Mouse (Mus musculus) CH12.LX (cell line): ENCODE measurements around the gene Babam1.

Experiments used
- CTCF ChIP-seq, 2 experiments: IDR thresholded peaks in 1 of 2; conservative IDR thresholded peaks in 1 of 2; 2 replicates each; pipeline ENCODE4 v1.5.1; 2011 to 2012; ENCODE audit warnings: low read depth in 2 of 2, low read length in 2 of 2, improper control_type of control experiment in 1 of 2, inconsistent platforms in 1 of 2, mild to moderate bottlenecking in 1 of 2, moderate library complexity in 1 of 2
- E2F4 ChIP-seq: IDR thresholded peaks from 2 replicates; pipeline ENCODE4 v1.6.1; 2011; ENCODE audit warnings: low read depth, low read length, improper control_type of control experiment; ENCODE audit not compliant: insufficient replicate concordance
- POLR2A ChIP-seq: IDR thresholded peaks from 2 replicates; pipeline ENCODE4 v1.6.1; 2011; ENCODE audit warnings: low read depth, mild to moderate bottlenecking, improper control_type of control experiment, low read length
- TCF12 ChIP-seq: IDR thresholded peaks from 2 replicates; pipeline ENCODE4 v1.6.1; 2014; ENCODE audit warnings: low read depth, mild to moderate bottlenecking, inconsistent platforms, low read length, improper control_type of control experiment
- ZC3H11A ChIP-seq: IDR thresholded peaks from 2 replicates; pipeline ENCODE4 v1.6.1; 2012; ENCODE audit warnings: low read depth, mild to moderate bottlenecking, inconsistent platforms, low read length, improper control_type of control experiment
- ZKSCAN1 ChIP-seq: IDR thresholded peaks from 2 replicates; pipeline ENCODE4 v1.6.1; 2012; ENCODE audit warnings: low read depth, inconsistent platforms, low read length, improper control_type of control experiment, borderline replicate concordance

DNA sequence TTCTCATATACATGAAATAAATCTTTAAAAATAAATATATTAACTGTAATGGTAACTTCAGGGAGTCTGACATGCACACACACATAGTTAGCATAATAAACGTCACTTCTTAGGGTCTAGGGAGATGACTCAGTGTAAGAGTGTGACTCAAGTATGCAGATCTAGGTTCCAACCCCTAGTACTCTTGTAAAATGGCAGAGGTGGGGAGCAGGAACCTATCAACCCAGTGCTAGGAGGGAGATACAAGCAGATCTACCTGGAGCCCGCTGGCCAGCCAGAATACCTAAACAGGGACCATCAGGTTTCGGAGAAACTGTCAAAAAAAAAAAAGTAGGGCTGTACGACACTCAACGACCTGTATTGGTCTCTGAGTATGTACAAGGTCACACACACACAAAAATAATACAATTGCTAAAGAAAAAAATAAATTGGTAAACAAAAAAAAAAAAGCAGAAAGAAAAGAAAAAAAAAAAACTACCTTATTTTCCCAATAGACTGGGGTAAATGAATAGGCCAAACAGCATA is 25.9 kb upstream of the Babam1 start:
- TF ChIP-seq CTCF (conservative IDR thresholded peaks at IDR 0.05 in 1 of 2, IDR thresholded peaks at IDR 0.05 in 1 of 2; ENCODE audit: low read depth in 2 of 2, low read length in 2 of 2) (no peak), E2F4 (no peak), POLR2A (no peak), TCF12 (no peak), ZKSCAN1 (no peak), ZC3H11A (no peak)
